Mouse (Mus musculus): ENCODE results near the gene Dnajc4. TPM values are rescaled to one million over a fixed set of nuclear protein-coding genes. Genes with fewer than 3 reads are reported as not detected.
"Not testable (repeated sequence)": the region's sequence is repeated elsewhere in the genome, so short reads cannot be mapped to it uniquely, and the experiment has no call there.

The Dnajc4 gene
- polyA plus RNA-seq, 2 experiments: 24.4 to 32.4 TPM

DNA sequence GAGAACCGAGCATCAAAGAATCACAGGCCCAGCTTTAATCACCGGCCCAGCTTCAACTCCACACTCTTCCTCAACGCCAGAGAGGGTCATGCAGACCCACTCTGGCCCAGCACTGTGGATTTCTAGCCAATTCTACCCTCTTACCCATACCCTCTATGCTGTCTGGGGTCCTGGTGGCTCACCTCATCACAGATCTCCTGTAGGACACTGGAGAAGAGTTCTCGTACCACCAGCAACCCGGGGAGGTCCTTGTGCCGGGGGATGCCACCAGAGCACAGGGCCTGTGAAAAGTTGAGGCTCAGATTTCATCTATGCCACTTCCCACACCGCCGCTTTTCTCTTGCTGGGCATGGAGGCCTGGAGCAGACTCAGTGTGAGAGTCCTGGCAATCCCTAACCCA lies 2.1 kb upstream of the Dnajc4 start:
- Histone ChIP-seq H3K27ac (replicated peaks; ENCODE audit: low read depth, low read length) (no peak overlapping the region), H3K4me1 (ENCODE audit: control insufficient read depth, insufficient read depth, low read length) (peaks cover 29% of the 10 kb centered on the region), H3K9ac (ENCODE audit: low read depth, low read length, severe bottlenecking) (no peak overlapping the region), H3K27me3 (ENCODE audit: control insufficient read depth, insufficient read depth, low read length) (no peaks in the 10 kb centered on the region), H3K4me2 (replicated peaks; ENCODE audit: low read depth, low read length, severe bottlenecking) (0 out of 2 replicates have a peak overlapping the region, but pooled peaks have one; percentile 81), H3K4me3 (replicated peaks; ENCODE audit: low read length) (no peak overlapping the region), H3K36me3 (ENCODE audit: control insufficient read depth, insufficient read depth, low read length) (peaks cover 12% of the 10 kb centered on the region), H3K9me3 (ENCODE audit: control insufficient read depth, low read length) (no peaks in the 10 kb centered on the region)
- 82% methylated on average over 8 of the region's 8 CpGs for WGBS
- no peak for TF ChIP-seq POLR2A (IDR thresholded peaks at IDR 0.05; ENCODE audit: borderline replicate concordance, extremely low read depth, insufficient read depth, insufficient read length)
- DNase-seq (ENCODE audit: low spot score) (no peak), ATAC-seq (ENCODE audit: low FRiP score, low read depth) (no peak)

GRCm38 (mm10) chr19:6994002-6994401 lies 1.6 kb upstream of the Dnajc4 start:
- ATAC-seq (ENCODE audit: low FRiP score, low read depth) (no peak), DNase-seq (ENCODE audit: low spot score) (no peak)
- TF ChIP-seq POLR2A (IDR thresholded peaks at IDR 0.05; ENCODE audit: borderline replicate concordance, extremely low read depth, insufficient read depth, insufficient read length): no peak
- Histone ChIP-seq H3K4me3 (replicated peaks; ENCODE audit: low read length) (no peak overlapping the region), H3K36me3 (ENCODE audit: control insufficient read depth, insufficient read depth, low read length) (peaks cover 7% of the 10 kb centered on the region), H3K9ac (ENCODE audit: low read depth, low read length, severe bottlenecking) (no peak overlapping the region), H3K27ac (replicated peaks; ENCODE audit: low read depth, low read length) (no peak overlapping the region), H3K4me1 (ENCODE audit: control insufficient read depth, insufficient read depth, low read length) (peaks cover 29% of the 10 kb centered on the region), H3K27me3 (ENCODE audit: control insufficient read depth, insufficient read depth, low read length) (no peaks in the 10 kb centered on the region), H3K9me3 (ENCODE audit: control insufficient read depth, low read length) (no peaks in the 10 kb centered on the region), H3K4me2 (replicated peaks; ENCODE audit: low read depth, low read length, severe bottlenecking) (no peak overlapping the region)
- WGBS: 89% methylated on average over 8 of the region's 8 CpGs

DNA sequence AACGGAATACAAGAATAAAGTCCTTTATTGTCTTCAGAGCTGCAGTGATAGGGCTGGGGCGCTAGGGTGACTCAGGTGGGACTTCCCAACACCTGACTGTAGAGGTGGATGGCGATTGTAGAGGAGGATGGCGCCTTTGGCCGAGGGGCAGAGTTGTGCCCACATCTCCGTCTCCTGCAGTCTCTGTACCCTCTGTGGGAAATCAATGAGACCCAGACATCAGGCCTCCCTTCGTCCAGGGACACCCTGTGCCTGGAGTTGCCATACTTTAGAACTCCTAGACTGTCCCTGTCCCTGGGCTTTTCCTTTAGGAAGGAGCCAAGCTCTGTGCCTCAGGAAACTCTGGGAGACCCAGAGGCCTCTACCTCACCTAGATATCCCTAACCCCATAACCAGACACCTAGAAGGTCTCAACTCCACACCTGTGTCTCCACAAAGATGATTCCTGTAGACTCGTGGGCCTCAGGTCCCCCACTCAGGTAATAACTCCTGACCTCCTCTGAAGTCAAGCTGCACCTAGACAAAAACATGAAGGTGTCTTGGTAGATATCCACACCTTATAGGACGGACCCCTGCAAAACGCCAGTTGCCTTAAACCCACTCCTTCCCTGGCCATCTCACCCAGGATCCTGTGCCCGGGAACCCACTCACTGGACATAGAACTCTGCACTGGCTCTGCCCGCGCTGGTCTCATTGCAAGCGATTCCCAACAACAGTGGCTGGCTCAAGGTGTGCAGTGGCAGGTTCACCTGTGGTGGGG lies 819 bp upstream of the Dnajc4 start:
- Histone ChIP-seq H3K4me2 (replicated peaks; ENCODE audit: low read depth, low read length, severe bottlenecking) (peak overlapping the region; percentile 93), H3K36me3 (ENCODE audit: control insufficient read depth, insufficient read depth, low read length) (no peaks in the 10 kb centered on the region), H3K27me3 (ENCODE audit: control insufficient read depth, insufficient read depth, low read length) (no peaks in the 10 kb centered on the region), H3K9me3 (ENCODE audit: control insufficient read depth, low read length) (no peaks in the 10 kb centered on the region), H3K9ac (ENCODE audit: low read depth, low read length, severe bottlenecking) (peak overlapping the region; percentile 47), H3K4me1 (ENCODE audit: control insufficient read depth, insufficient read depth, low read length) (peaks cover 29% of the 10 kb centered on the region), H3K4me3 (replicated peaks; ENCODE audit: low read length) (peak overlapping the region; percentile 48), H3K27ac (replicated peaks; ENCODE audit: low read depth, low read length) (no peak overlapping the region)
- 62% methylated on average over 14 of the region's 14 CpGs for WGBS
- ATAC-seq (ENCODE audit: low FRiP score, low read depth): no peak
- no peak for DNase-seq (ENCODE audit: low spot score)
- TF ChIP-seq POLR2A (IDR thresholded peaks at IDR 0.05; ENCODE audit: borderline replicate concordance, extremely low read depth, insufficient read depth, insufficient read length): no peak

DNA sequence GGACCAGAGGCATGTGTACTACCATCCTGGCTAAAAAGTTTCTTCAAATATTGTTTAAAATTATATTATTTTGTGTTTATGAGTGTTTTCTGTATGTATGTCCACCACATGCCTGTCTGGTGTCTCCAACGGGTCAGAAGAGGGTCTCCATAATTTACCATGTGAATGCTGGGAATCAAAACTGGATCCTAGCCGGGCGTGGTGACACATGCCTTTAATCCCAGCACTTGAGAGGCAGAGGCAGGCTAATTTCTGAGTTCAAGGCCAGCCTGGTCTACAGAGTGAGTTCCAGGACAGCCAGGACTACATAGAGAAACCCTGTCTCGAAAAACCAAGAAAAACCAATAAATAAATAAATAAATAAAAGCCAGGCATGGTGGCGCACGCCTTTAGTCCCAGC lies 1.2 kb downstream of the Dnajc4 start:
- H3K4me2 ChIP-seq (replicated peaks; ENCODE audit: low read depth, low read length, severe bottlenecking); H3K9ac ChIP-seq (ENCODE audit: low read depth, low read length, severe bottlenecking); H3K9me3 ChIP-seq (ENCODE audit: control insufficient read depth, low read length); H3K4me3 ChIP-seq (replicated peaks; ENCODE audit: low read length); H3K36me3 ChIP-seq (ENCODE audit: control insufficient read depth, insufficient read depth, low read length); DNase-seq (ENCODE audit: low spot score); H3K27ac ChIP-seq (replicated peaks; ENCODE audit: low read depth, low read length); H3K27me3 ChIP-seq (ENCODE audit: control insufficient read depth, insufficient read depth, low read length); ATAC-seq (ENCODE audit: low FRiP score, low read depth): not testable (repeated sequence)
- WGBS: 90% methylated on average over 6 of the region's 6 CpGs
- H3K4me1 ChIP-seq (ENCODE audit: control insufficient read depth, insufficient read depth, low read length): peaks cover 27% of the 10 kb centered on the region

DNA sequence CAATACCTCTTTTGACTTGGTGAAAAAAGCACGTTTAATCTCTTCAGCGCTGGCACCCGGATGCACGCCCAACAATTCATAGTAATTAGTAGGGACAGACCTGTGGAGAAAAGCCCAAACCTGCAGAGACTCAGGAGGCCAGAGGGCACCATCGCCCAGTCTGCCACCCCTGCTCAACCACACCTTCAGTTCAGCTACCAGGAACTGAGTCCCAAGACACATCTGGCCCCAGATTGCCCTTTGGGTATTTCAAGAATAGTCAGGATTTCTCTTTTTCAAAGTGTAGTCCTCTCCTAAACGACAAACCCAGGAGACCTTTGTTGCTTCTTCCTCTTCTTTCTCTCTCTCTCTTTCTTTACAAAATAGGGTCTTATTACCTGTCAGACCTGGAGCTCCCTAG lies 1.7 kb downstream of the Dnajc4 start:
- H3K9ac ChIP-seq (ENCODE audit: low read depth, low read length, severe bottlenecking): no peak overlapping the region
- H3K4me1 ChIP-seq (ENCODE audit: control insufficient read depth, insufficient read depth, low read length): peaks cover 32% of the 10 kb centered on the region
- no peaks in the 10 kb centered on the region for H3K36me3 ChIP-seq (ENCODE audit: control insufficient read depth, insufficient read depth, low read length)
- no peak overlapping the region for H3K27ac ChIP-seq (replicated peaks; ENCODE audit: low read depth, low read length)
- H3K9me3 ChIP-seq (ENCODE audit: control insufficient read depth, low read length): no peaks in the 10 kb centered on the region
- WGBS: 88% methylated on average over 6 of the region's 6 CpGs
- H3K4me3 ChIP-seq (replicated peaks; ENCODE audit: low read length): no peak overlapping the region
- DNase-seq (ENCODE audit: low spot score) (no peak), ATAC-seq (ENCODE audit: low FRiP score, low read depth) (no peak)
- no peak for TF ChIP-seq POLR2A (IDR thresholded peaks at IDR 0.05; ENCODE audit: borderline replicate concordance, extremely low read depth, insufficient read depth, insufficient read length)
- no peaks in the 10 kb centered on the region for H3K27me3 ChIP-seq (ENCODE audit: control insufficient read depth, insufficient read depth, low read length)
- H3K4me2 ChIP-seq (replicated peaks; ENCODE audit: low read depth, low read length, severe bottlenecking): no peak overlapping the region
